In the genomic region with DNA sequence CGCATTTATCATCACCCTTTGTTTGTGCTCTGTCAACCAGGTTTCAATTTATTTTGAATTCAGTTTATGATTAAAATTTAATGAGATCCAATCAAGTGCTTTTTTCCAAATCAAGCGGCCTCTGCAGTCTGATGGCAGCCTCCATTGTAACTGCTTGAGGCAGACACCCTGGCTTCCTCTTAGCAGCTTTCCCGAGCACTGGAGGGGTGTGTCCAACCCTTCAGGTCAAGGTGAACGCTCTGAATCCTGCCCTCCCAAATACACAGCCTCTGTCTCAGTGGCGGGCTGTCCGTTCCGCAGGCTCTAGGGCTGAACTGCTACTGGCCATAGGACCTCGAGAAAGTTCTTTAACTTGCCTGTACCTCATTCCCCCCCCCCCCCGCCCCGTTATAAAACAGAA, we compare ENCODE assay signal across 30 mouse cellular contexts. TPM values are rescaled to one million over a fixed set of nuclear protein-coding genes. Genes with fewer than 3 reads are reported as not detected.
A peak's percentile ranks its signal among the peaks of the same experiment; 100 is the strongest.
DNase-seq lines count a peak whose midpoint lies in the region; ATAC-seq lines count a peak whose summit lies in the region.
"Had no signal": no experiment of that assay in that cellular context is flagged by ENCODE, and none has a peak within 500 bp of the region (broad histone marks: within the 10 kb centered on the region; RNA-seq: fewer than 3 reads in every experiment).

No protein-coding gene starts in this region.

- no peak for ATAC-seq in hindbrain, embryonic 12.5 days (ENCODE audit: low FRiP score)
- ATAC-seq in hindbrain, embryonic 16.5 days, result no peak
- 0 out of 2 replicates have a peak, but pooled peaks have one; percentile 39 for ATAC-seq in neural tube, embryonic 14.5 days (ENCODE audit: low read depth)
- ATAC-seq in neural tube, embryonic 15.5 days (ENCODE audit: low FRiP score), result no peak
- 0 out of 2 replicates have a peak, but pooled peaks have one; percentile 27 for ATAC-seq in midbrain, embryonic 15.5 days (replicated peaks)
- ATAC-seq: activated CD4-positive, CD25-positive, alpha-beta regulatory T cell, adult 4 months; inflammation-experienced regulatory T-cells, adult 6 months; Patski had no signal

- no peak overlapping the region for H3K9ac ChIP-seq in hindbrain, embryonic 12.5 days
- no peak overlapping the region for H3K9ac ChIP-seq in hindbrain, embryonic 16.5 days (ENCODE audit: low read depth, low read length)
- no peak overlapping the region for H3K9ac ChIP-seq in neural tube, embryonic 14.5 days (replicated peaks; ENCODE audit: low read depth, low read length)
- no peak overlapping the region for H3K9ac ChIP-seq in neural tube, embryonic 15.5 days (replicated peaks)
- H3K9ac ChIP-seq in midbrain, embryonic 15.5 days, result no peak overlapping the region
- H3K9ac ChIP-seq: embryonic facial prominence, embryonic 13.5 days; forebrain, embryonic 12.5 days; limb, embryonic 12.5 days; stomach, embryonic 15.5 days had no signal

- H3K36me3 ChIP-seq in hindbrain, embryonic 12.5 days, result peaks cover 16% of the 10 kb centered on the region; the same call in 1 of the 2 replicates
- 0 out of 2 replicates have a peak, but pooled peaks cover 2% of the 10 kb centered on the region for H3K36me3 ChIP-seq in hindbrain, embryonic 16.5 days (ENCODE audit: control insufficient read depth, insufficient read depth, low read length)
- no peaks in the 10 kb centered on the region for H3K36me3 ChIP-seq in neural tube, embryonic 14.5 days (ENCODE audit: control insufficient read depth, insufficient read depth, low read length)
- H3K36me3 ChIP-seq in neural tube, embryonic 15.5 days, result peaks cover 9% of the 10 kb centered on the region
- no peaks in the 10 kb centered on the region; the same call in 1 of the 2 replicates for H3K36me3 ChIP-seq in midbrain, embryonic 15.5 days (replicated peaks)
- H3K36me3 ChIP-seq: G1E had no signal

- H3K4me1 ChIP-seq in hindbrain, embryonic 12.5 days, result peaks cover 17% of the 10 kb centered on the region
- peaks cover 8% of the 10 kb centered on the region for H3K4me1 ChIP-seq in hindbrain, embryonic 16.5 days (ENCODE audit: control insufficient read depth, insufficient read depth, low read depth, low read length)
- H3K4me1 ChIP-seq in neural tube, embryonic 14.5 days (ENCODE audit: control insufficient read depth, insufficient read depth, low read length), result no peaks in the 10 kb centered on the region
- H3K4me1 ChIP-seq in neural tube, embryonic 15.5 days, result peaks cover 27% of the 10 kb centered on the region
- H3K4me1 ChIP-seq in midbrain, embryonic 15.5 days, result peaks cover 4% of the 10 kb centered on the region

- H3K4me3 ChIP-seq in hindbrain, embryonic 12.5 days, result no peak overlapping the region
- H3K4me3 ChIP-seq in hindbrain, embryonic 16.5 days (ENCODE audit: low read length), result no peak overlapping the region
- no peak overlapping the region for H3K4me3 ChIP-seq in neural tube, embryonic 14.5 days (ENCODE audit: low read depth, low read length)
- H3K4me3 ChIP-seq in neural tube, embryonic 15.5 days (replicated peaks), result no peak overlapping the region
- no peak overlapping the region for H3K4me3 ChIP-seq in midbrain, embryonic 15.5 days
- H3K4me3 ChIP-seq: embryonic facial prominence, embryonic 13.5 days; erythroblast, embryonic 14.5 days; forebrain, embryonic 12.5 days; heart, embryonic 10.5 days; limb, embryonic 12.5 days; stomach, embryonic 15.5 days had no signal

- no peaks in the 10 kb centered on the region for H3K9me3 ChIP-seq in hindbrain, embryonic 12.5 days (replicated peaks)
- no peaks in the 10 kb centered on the region for H3K9me3 ChIP-seq in hindbrain, embryonic 16.5 days (ENCODE audit: control insufficient read depth, low read length)
- no peaks in the 10 kb centered on the region for H3K9me3 ChIP-seq in neural tube, embryonic 14.5 days (ENCODE audit: control insufficient read depth, low read length)
- no peaks in the 10 kb centered on the region for H3K9me3 ChIP-seq in neural tube, embryonic 15.5 days (replicated peaks)
- no peaks in the 10 kb centered on the region for H3K9me3 ChIP-seq in midbrain, embryonic 15.5 days
- H3K9me3 ChIP-seq: embryonic facial prominence, embryonic 13.5 days; forebrain, embryonic 12.5 days; G1E; heart, embryonic 10.5 days; limb, embryonic 12.5 days; stomach, embryonic 15.5 days had no signal

- H3K27ac ChIP-seq in hindbrain, embryonic 12.5 days, result peak overlapping the region; percentile 35; the same call in 1 of the 2 replicates
- no peak overlapping the region for H3K27ac ChIP-seq in hindbrain, embryonic 16.5 days (ENCODE audit: low read depth, low read length)
- no peak overlapping the region for H3K27ac ChIP-seq in neural tube, embryonic 14.5 days (ENCODE audit: low read depth, low read length)
- no peak overlapping the region for H3K27ac ChIP-seq in neural tube, embryonic 15.5 days (replicated peaks)
- H3K27ac ChIP-seq in midbrain, embryonic 15.5 days, result peak overlapping the region; percentile 45; the same call in 1 of the 2 replicates
- H3K27ac ChIP-seq: embryonic facial prominence, embryonic 13.5 days; forebrain, embryonic 12.5 days; heart, embryonic 10.5 days; limb, embryonic 12.5 days; stomach, embryonic 15.5 days had no signal

- 63% methylated on average over 10 of the region's 10 CpGs for WGBS in hindbrain, embryonic 12.5 days
- 73% methylated on average over 10 of the region's 10 CpGs for WGBS in hindbrain, embryonic 16.5 days
- WGBS in neural tube, embryonic 14.5 days, result 72% methylated on average over 10 of the region's 10 CpGs
- 70% methylated on average over 10 of the region's 10 CpGs for WGBS in neural tube, embryonic 15.5 days
- 72% methylated on average over 10 of the region's 10 CpGs for WGBS in midbrain, embryonic 15.5 days

- H3K27me3 ChIP-seq in hindbrain, embryonic 12.5 days, result no peaks in the 10 kb centered on the region
- H3K27me3 ChIP-seq in hindbrain, embryonic 16.5 days (replicated peaks; ENCODE audit: control insufficient read depth, insufficient read depth, low read length), result no peaks in the 10 kb centered on the region
- H3K27me3 ChIP-seq in neural tube, embryonic 14.5 days (ENCODE audit: control insufficient read depth, insufficient read depth, low read length), result no peaks in the 10 kb centered on the region
- no peaks in the 10 kb centered on the region for H3K27me3 ChIP-seq in neural tube, embryonic 15.5 days (replicated peaks)
- no peaks in the 10 kb centered on the region for H3K27me3 ChIP-seq in midbrain, embryonic 15.5 days (replicated peaks)
- H3K27me3 ChIP-seq: embryonic facial prominence, embryonic 13.5 days; forebrain, embryonic 12.5 days; limb, embryonic 12.5 days; Patski; stomach, embryonic 15.5 days had no signal

- no peak overlapping the region for H3K4me2 ChIP-seq in hindbrain, embryonic 12.5 days (replicated peaks)
- H3K4me2 ChIP-seq in hindbrain, embryonic 16.5 days (ENCODE audit: low read length), result no peak overlapping the region
- no peak overlapping the region for H3K4me2 ChIP-seq in neural tube, embryonic 14.5 days (ENCODE audit: low read depth, low read length)
- no peak overlapping the region for H3K4me2 ChIP-seq in neural tube, embryonic 15.5 days
- H3K4me2 ChIP-seq in midbrain, embryonic 15.5 days, result no peak overlapping the region
- H3K4me2 ChIP-seq: embryonic facial prominence, embryonic 13.5 days; forebrain, embryonic 12.5 days; limb, embryonic 12.5 days; liver, embryonic 11.5 days; stomach, embryonic 15.5 days had no signal

- peak; percentile 44 to 74 for DNase-seq in adrenal gland, adult (ENCODE audit: inconsistent age in 2 of 2, low spot score in 1 of 2)
- DNase-seq in adrenal gland, postnatal 4 days (ENCODE audit: low spot score in 2 of 2), result no peak
- DNase-seq in cerebellum, postnatal 14 days, result no peak
- DNase-seq: cerebellum, adult 2 months; cerebellum, postnatal 36 days; embryo, embryonic 11 days; gastrocnemius, postnatal 10 days; heart, postnatal 4 days; kidney, adult 18-20 months; kidney, postnatal 4 days; lung, adult 18-20 months; lung, postnatal 14 days; thymus, adult 2 months; thymus, postnatal 4 days had no signal

RNA-seq across cellular contexts. Expression of a gene that starts 5.7 kb away (rescaled TPM):
- 10 to 100 TPM; 24.0 to 24.8 TPM for total RNA-seq in adrenal gland, postnatal 4 days (2021)
- polyA plus RNA-seq in hindbrain, embryonic 12.5 days (2016; fragmentation: Nextera tagmentation; extraction: Ambion mirVana), result 5.8 and 7.0 TPM in 2 replicates
- 6.7 and 8.0 TPM in 2 replicates for polyA plus RNA-seq in hindbrain, embryonic 16.5 days (2015; fragmentation: Nextera tagmentation; extraction: Ambion mirVana)
- polyA plus RNA-seq in neural tube, embryonic 14.5 days (2014; fragmentation: Nextera tagmentation; extraction: Ambion mirVana), result 5.7 and 6.1 TPM in 2 replicates
- 3.8 and 9.4 TPM in 2 replicates for polyA plus RNA-seq in neural tube, embryonic 15.5 days (2015; fragmentation: Nextera tagmentation; extraction: Ambion mirVana)
- 5.9 and 7.0 TPM in 2 replicates for polyA plus RNA-seq in midbrain, embryonic 15.5 days (2015; fragmentation: Nextera tagmentation; extraction: Ambion mirVana)

Comparison
In these comparisons a context has a peak if more than half of its experiments do, and no peak if none do; other contexts are left out.
1. DNase-seq: peak in adrenal gland, adult (2 of 2); none in adrenal gland, postnatal 4 days (0 of 2) and cerebellum, postnatal 14 days (0 of 2).
2. ATAC-seq: peak in neural tube, embryonic 14.5 days (single experiment) and midbrain, embryonic 15.5 days (single experiment); none in hindbrain, embryonic 12.5 days (single experiment), hindbrain, embryonic 16.5 days (single experiment) and neural tube, embryonic 15.5 days (single experiment).
3. H3K27ac ChIP-seq: peak in hindbrain, embryonic 12.5 days (single experiment) and midbrain, embryonic 15.5 days (single experiment); none in hindbrain, embryonic 16.5 days (single experiment), neural tube, embryonic 14.5 days (single experiment) and neural tube, embryonic 15.5 days (single experiment).